Mouse (Mus musculus): ENCODE measurements at regions not wholly inside any gene's neighbourhood (a gene's known extent, or its start where the extent isn't known, plus 50 kb on each side); places are given as distances from the start of the nearest gene placed in this dataset.
A peak's percentile ranks its signal among the peaks of the same experiment; 100 is the strongest.

DNA sequence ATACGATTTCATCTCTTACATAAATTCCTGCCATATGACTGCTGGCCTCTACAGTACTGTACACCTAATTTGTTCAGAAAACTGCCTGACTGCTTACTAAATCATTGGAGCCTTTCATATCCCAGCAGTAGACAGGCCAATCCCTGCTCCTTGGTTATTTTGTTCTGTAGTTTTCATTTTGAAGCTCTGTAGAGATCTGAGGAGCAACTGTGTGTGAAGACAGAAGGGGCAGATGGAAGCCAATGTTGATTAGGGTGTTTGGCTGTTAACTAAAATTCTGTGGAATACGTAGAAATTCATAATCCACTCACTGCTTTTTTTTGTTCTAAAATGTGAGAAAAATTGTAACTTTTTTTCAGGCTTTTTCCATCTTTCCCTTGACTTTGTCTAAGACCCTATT, 573.1 kb downstream of the Ets1 start:
- DNase-seq (ENCODE audit: low spot score in 2 of 2) = no peak

DNA sequence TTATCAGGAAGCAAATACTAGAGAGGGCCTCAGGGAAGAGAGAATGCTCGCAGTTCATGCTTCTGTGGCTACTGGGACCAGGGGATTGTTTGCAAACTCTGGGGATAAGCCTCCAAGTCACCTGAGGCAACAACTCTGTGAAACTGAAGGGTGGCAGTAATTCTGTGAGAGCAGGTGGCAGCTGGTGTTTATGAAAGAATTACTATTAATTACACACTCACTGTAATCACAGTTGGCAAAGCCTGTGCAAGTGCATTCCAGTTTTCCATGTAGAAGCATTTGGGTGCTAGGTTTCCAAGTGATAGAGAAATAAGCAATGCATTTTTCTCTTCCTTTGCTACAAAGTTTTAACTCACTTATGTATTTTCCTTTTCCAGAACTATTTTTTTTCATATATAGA, 578.5 kb downstream of the Ets1 start:
- DNase-seq (ENCODE audit: low spot score in 2 of 2) = no peak

DNA sequence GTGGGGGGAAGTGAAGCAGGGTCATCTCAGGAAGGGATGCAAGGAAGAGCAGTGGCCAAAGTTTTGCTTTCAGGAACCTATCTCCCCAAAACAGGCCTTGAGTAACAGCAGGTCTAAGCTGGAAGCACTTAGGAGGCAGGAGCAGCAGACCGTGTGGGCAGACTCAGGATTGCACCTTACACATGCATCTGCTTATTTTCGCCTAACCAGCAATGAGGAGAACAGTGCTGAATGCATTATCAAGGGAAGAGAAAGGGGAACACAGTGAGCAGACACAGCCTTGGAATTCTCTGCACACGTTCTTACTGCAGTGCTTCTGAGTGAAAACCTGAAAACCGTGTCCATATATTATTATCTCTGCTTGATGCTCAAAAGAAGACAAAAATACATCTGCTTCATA, 585.0 kb downstream of the Ets1 start:
- no peak for DNase-seq (ENCODE audit: low spot score in 2 of 2)

DNA sequence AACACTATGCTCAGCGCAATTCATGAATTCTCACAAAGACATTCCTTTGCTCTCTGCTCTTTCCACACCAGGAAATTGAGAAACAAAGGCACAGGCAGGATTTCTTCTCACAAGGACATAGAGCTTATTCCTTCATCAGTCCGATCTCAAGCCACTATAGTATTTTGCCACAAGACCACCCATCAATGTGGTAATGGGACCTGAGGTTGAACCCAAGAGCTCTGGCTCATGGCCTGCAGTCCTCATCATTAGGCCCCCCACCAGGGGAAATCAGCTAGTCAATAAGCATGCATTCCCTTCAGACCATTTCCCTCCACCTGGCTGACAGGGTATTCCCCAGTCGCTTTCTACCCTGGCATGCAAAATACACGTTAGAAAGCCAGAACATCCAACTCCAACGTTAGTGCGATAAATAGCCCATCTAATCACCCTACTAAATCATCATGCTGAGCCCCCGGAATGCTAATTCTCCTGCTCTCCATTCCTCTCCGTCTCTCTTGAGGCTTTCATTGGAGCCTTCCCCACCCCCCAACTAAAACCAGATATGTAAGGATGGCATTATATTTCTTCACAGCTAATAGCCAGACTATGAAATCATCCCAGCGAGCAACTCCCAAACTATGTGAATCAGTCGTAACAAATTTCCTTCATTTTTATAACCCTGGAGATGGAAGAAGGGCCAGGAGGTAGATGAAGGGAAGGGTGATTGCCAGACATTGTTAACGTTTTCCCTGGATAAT, 586.2 kb downstream of the Ets1 start:
- DNase-seq (ENCODE audit: low spot score in 2 of 2) = no peak

DNA sequence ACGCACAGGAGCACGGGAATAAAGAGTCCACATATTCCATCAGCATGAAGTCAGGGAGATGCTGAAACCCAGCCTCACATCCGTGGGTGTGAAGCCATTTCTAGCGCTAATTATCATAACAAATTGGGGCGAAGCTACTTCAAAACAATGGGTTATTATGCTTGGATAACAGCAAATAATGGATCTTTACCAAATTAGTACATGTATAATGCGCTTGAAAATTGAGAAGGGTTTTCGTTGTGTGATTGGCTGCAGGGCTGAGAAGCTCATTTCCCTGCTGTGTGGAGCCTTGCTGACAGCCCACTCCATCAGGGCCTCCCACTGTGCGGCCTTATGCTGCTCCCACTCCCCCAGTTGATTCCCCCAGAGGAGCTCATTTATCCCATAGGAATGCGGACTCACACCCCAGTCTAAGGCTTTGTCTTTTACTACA, 597.7 kb downstream of the Ets1 start:
- no peak for DNase-seq (ENCODE audit: low spot score in 2 of 2)

DNA sequence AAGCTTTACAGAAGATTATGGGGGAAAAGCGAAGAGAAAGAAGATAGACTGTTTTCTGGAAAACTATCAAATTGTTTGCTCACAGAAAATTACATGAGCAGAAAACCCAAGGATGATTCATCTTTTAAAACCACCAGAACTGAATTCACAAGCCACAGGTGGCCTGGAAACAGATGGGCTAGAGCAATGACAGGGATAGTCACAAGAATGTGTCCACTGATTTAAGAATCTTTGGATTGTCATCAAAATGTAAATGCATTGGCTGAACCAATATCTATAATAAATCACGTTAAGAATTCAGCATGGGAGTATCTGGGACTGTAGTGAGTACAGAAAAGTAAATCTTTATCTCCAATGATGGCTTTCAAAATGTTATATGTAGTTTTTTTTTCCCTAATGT, 602.2 kb downstream of the Ets1 start:
- DNase-seq (ENCODE audit: low spot score in 2 of 2) = no peak

DNA sequence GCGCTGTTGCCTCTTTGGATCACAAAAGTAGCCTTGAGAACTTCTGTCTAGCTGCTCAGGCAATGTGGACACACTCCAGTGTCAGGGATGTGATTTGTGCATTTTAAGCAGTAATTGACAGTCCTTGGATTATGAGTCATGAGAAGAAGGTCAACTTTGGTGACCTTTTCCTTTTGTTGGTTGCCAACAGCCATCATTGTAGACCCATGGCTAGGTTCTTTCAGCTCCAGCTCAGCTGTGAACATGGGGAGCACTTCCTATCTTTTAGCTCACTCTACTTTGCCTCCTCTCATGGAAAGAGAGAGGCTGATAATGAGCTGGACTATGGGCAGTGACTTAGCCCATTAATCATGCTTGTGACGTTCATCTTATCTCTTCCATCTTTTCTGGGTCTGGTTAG, 602.8 kb downstream of the Ets1 start:
- no peak for DNase-seq (ENCODE audit: low spot score in 2 of 2)

DNA sequence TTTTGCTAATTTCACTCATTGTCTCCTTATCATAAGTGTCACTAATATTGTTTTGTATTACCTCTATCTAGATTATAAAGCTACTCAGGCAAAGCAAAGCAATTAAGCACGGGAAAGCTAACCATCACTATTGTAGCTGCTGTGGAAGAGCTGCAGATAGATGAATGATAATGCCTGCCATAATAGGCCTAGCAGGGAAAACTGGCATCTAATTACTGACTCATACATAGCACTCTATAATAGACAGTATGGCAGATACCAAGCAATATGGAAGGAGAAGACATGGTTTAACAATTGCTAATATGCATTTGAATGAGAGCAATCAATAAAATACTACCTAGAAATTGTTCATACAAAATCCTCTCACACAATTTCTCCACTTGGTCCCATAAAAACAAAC, 604.5 kb downstream of the Ets1 start:
- no peak for DNase-seq (ENCODE audit: low spot score in 2 of 2)

DNA sequence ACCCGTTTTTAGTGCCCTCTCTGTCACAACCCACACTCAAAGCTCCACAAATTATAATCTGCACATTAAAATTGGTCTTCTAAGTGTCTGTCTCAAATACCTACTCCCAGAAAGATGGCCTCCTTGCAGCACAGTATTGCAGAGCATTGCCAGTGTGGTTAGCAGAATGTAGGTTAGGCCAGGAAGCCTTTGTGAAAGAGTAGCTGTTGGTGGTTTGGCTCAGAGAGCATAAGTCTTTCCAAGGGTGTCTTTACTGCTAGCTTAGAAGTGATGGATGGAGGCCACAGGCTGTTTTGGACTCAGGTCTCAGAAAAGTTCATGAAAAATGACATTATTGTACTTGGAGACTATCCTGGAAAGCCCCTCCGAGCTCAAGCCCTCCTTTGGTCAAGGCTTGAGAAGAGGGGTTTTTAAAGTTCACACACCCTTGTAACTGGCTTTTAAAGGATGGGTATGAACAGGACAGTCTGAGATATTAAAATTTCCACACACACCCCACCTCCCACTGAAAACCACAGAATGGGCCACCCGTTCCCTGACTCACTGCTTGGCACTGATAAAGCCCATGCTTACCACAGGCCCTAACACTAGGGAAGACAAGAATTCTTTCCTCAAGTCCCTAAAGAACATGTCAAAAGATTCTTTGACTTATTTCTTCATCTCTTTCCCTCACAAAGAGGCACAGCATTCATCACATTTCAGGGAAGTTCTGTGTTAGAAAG, 605.1 kb downstream of the Ets1 start:
- DNase-seq (ENCODE audit: low spot score in 2 of 2) = no peak

DNA sequence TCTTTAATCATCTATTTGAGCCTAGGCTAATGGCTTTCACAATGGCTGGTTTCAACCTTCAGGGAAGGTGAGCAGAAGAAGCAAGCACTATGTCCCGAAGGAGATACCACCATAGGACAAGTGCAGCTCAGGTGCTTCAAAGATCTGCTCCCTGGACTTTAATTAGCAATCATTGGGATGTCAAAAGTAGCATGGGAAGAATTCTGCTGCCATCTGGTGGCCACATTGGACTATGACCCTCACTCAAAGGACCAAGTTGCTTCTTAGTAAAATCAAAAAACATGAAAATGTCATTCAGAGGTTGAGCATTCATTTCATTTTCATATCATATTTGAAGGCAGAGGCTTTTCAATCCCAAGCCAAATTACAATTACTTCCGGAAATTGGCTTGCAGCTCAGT, 610.9 kb downstream of the Ets1 start:
- DNase-seq (ENCODE audit: low spot score in 2 of 2) = peak in 1 of 2 experiments; percentile 20

DNA sequence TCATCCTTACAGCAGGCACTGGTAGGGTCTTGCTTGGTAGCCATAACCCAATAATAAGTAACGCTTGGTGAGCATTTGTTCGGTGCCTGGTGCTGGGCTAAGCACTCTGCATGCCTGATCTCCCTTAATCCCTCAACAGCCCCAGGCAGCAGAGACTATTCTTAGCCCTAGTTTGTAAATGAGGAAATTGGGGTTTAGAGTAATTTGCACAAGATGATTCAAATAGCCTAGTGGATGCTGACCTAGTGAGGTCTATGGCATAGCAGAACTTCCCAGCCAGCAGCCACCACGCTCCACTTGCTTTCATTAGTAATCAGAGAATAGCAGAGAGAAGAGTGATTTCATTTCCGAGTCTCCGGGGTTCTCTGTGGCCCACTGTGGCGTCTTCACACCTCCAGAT, 622.2 kb downstream of the Ets1 start:
- no peak for DNase-seq (ENCODE audit: low spot score in 2 of 2)

DNA sequence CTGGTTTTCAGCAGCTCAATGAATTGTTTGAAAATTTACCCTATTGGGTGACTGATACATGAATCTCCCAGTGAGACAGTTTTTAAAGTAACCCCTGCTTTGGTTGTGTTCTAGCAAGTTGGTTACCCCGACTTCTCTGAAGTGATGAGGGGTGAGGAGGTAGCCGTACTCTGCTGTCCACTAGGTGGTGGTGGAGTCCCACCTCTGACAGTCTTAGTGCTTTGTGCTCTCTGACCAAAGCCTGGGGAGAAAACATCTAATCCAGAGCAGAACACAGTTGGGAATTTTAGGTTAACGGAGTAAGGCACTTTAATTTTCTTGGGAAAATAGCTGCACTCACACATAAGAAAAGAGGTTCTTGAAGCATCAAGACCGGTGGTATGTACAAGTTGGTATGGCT, 624.1 kb downstream of the Ets1 start:
- DNase-seq (ENCODE audit: low spot score in 2 of 2) = peak in 1 of 2 experiments; percentile 41

DNA sequence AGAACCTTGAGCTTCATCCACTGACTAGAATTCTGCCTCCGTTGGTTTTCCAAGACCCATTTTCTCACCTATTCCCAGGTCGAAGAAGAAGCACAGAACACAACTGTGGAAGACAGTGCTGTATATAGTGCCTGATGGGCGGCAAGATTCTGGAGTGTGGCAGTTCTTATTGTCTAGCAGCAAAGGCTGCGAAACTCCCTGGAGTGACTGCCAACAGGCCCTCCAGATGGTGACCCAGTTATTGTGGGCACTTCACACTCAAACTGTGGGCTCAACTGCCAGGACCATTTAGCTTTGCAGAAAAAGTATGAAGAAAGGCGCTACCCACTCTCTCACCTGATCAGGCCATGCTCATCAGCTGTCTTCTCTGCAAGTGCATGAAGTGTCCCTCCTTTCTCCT, 653.4 kb downstream of the Ets1 start:
- DNase-seq (ENCODE audit: low spot score in 2 of 2) = no peak

DNA sequence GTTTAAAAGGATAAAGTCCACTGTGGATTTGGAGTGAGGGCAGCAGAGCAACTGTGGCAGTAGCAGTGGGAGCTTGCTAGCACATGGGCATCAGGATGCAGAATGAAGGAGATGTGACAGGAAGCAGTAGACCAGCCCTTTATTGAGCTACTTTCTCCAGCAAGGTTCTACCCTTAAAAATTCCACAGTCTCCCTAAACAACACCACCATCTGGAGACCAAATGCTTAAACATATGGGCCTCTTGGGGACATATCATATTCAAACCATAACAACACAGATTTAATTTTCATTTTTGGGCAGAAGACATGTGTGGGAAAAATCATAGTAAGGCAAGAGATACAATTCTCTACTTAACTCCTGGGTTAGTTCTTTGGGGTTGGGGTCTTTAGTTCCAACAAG, 656.1 kb downstream of the Ets1 start:
- no peak for DNase-seq (ENCODE audit: low spot score in 2 of 2)

DNA sequence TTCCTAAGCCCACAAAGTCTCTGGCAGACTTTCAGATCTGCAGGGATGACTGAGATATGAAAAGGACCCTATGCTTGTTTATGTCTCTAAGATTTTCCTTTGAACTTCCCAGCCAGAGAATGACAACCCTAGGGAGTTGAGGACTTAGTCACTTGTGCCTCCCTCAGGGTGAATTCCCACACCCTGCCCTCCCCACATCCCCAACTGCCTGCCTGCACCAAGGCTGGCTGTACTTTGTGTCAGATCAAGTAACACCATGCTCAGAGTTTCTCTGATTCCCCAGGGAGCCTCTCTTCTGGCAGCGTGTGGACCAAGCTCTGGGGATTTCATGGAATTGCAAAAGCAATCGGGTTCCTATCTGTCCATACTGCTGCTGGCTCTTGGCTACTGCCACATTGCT, 659.9 kb downstream of the Ets1 start:
- no peak for DNase-seq (ENCODE audit: low spot score in 2 of 2)

DNA sequence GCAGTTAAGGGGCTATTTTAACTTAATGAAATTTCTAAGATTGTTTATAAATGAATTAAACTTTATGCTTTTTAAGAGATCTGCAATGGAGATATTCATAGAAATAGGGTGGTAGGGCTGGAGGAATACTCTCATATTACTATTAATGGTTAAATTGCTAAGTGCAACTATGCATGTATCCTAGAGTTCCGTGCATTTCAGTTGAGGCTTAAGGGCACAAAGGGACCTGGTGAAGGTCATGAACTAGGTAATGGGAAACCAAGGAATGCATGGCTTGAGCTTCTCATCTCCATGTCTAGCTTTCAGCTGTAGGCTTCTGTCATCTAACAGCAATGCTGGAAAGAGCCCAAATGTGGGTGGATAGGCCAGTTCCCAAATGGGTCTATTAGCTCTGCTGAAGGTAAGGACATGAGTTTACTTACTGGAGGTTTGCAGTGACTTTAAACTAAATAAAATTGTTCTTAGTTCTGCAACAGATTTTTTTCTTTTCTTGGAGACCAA, 683.6 kb downstream of the Ets1 start:
- no peak for DNase-seq (ENCODE audit: low spot score in 2 of 2)

DNA sequence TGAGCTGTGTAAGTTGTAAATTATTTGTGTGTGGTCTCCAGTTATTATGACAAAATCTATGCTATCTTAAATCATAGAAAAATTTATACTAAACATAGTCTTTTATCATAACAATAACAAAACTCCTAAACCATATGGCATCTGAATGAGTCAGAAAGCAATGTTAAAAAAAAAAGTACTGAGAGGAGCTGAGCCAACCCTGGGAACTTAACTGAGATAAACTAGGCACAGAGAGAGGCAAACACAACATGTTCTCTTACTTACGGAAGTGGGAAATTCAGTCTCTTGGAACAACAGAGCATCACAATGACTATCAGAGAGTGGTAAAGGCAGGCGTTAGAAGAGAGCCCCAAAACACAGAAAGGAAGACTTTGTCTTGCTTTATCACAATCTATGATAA, 691.7 kb downstream of the Ets1 start:
- DNase-seq (ENCODE audit: low spot score in 2 of 2) = no peak

DNA sequence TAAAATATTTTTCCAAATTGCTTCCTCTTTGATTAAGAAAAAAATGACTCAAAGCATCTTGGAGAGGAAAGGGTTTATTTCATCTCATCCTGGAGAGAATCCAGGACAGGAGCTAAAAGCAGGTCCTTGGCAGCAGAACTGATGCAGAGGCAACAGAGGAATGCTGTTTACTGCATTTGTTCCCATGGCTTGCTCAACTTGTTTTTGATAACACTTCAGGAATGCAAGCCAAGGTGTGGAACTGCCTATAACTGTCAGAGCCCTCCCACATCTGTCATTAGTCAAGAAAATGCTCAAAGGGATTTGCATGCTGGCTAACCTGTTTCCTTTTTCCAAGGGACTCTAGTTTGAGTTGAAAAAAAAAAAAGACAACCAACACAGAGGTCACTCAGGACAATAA, 714.2 kb downstream of the Ets1 start:
- DNase-seq (ENCODE audit: low spot score in 2 of 2) = no peak

DNA sequence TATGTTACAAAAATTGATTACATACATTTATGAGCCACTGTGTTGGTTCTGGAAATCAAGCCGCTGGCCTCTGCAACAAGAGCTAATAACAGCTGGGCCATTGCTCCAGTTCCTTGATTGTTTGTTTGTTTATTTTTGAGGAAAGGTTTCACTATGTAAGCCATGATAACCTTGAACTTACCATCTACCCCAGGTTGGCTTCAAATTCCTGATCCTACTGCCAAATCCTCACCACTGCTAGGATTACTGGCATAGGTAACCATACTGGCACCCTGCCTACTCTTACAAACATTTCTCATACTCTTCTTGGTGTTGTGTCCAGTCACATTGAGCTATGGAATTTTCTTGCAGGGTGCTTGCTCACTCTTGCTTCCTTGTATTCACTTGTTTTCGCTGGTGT, 720.6 kb downstream of the Ets1 start:
- no peak for DNase-seq (ENCODE audit: low spot score in 2 of 2)

DNA sequence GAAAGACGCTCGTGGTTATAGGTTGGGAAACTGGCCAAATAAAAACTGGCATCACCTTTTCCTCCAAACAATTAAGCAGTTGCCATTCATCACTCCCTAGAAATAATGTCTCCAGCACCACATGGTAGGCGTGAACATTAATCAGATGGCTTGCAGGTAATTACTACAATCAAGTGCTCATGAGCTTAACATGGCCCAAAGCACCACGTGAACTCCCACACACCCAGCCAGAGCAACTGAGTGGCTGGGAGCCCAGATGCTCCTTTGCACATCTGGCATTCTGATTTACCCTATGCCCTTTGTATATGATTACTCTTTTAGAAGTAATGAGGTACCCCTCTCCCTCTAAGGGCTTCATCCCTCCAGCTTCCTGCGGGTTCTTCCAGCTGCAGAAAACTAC, 724.9 kb downstream of the Ets1 start:
- no peak for DNase-seq (ENCODE audit: low spot score in 2 of 2)

DNA sequence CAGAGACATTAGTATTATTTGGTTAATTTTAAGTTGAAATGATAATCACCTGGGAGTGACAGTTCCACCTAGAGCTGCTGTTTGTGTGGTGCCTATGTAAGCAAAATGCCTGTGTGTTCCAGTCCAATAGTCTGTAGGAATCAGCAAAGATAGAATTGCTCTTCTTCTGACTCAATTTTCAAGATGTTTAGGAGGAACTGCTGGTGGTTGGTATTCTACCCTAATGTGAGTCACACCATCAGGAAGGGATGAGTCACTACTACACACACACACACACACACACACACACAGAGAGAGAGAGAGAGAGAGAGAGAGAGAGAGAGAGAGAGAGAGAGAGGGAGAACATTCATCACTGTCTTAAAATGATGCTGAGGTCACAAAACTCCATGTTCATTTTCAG, 753.1 kb downstream of the Ets1 start:
- DNase-seq (ENCODE audit: low spot score in 2 of 2) = no peak

DNA sequence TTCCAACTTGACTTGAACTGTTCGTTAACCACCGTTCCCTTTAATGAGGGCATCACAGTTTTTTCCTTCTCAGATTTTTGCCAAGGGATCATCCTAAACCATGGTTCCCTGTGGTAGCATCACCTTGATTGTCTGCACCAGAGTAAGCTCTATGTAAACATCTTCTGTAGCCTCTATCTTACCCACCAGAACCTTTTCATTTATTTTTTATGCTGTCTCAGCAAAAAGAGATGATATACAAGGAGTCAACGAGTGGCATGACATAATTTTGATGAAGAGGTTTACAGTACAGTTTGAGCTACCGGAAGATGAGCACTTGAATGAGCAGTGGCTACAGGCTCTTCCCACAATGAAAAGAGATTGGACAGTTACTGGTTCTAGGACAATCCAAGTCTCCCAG, 768.7 kb downstream of the Ets1 start:
- DNase-seq (ENCODE audit: low spot score in 2 of 2) = no peak

DNA sequence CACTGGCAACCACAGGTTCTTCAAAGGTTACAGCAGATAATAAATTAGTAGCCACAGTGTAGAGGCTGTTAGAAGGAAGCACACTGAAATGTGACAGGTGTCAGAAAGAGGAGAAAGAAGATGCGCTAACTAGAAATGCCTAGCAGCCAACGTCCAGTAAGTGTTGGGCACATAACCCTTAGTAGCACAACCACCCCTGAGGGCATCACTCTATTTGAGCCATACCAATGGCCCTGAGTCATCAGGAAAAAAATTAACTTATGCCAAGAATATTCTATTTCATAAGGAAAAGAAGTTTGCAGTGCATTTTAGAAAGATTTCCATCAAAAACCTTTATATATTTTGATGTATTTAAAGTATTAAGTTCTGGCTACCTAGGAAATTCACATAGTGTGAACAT, 771.5 kb downstream of the Ets1 start:
- DNase-seq (ENCODE audit: low spot score in 2 of 2) = no peak
